Mouse (Mus musculus) C2C12 (cell line): ENCODE measurements around the gene Ncor1. TPM values are rescaled to one million over a fixed set of nuclear protein-coding genes. Genes with fewer than 3 reads are reported as not detected.

ENCODE experiments used
- H3K27me3 ChIP-seq: one replicate; pipeline ENCODE4 v1.6.1; 2011; ENCODE audit not compliant: control insufficient read depth, insufficient read depth, insufficient read length
- H3K36me3 ChIP-seq: one replicate; pipeline ENCODE4 v1.6.1; 2011; ENCODE audit not compliant: control insufficient read depth, insufficient read depth
- H3K4me3 ChIP-seq: one replicate; pipeline ENCODE4 v1.5.1; 2011; ENCODE audit warnings: mild to moderate bottlenecking, control low read depth; ENCODE audit not compliant: poor library complexity, insufficient read depth, severe bottlenecking
- H3K79me2 ChIP-seq: one replicate; pipeline ENCODE4 v1.6.1; 2011; ENCODE audit not compliant: control insufficient read depth, insufficient read depth
- H3K79me3 ChIP-seq: one replicate; pipeline ENCODE4 v1.6.1; 2011; ENCODE audit warnings: low read depth, control low read depth
- H3ac ChIP-seq: one replicate; pipeline ENCODE3; 2011; ENCODE audit warnings: low read depth; ENCODE audit not compliant: control insufficient read depth, insufficient read length
- CEBPB ChIP-seq: IDR thresholded peaks from one replicate; pipeline ENCODE4 v1.6.1; 2011; ENCODE audit warnings: low read depth, mild to moderate bottlenecking, control low read depth, moderate library complexity
- CTCF ChIP-seq: IDR thresholded peaks from one replicate; pipeline ENCODE4 v1.5.1; 2011; ENCODE audit not compliant: control insufficient read depth, insufficient read depth, insufficient read length
- FOSL1 ChIP-seq: IDR thresholded peaks from one replicate; pipeline ENCODE4 v1.8.0; 2011; ENCODE audit warnings: mild to moderate bottlenecking, low read length; ENCODE audit not compliant: poor library complexity, insufficient read depth, severe bottlenecking
- MAX ChIP-seq: IDR thresholded peaks from one replicate; pipeline ENCODE4 v1.6.1; 2011; ENCODE audit warnings: mild to moderate bottlenecking, control low read depth
- MYOD1 ChIP-seq: IDR thresholded peaks from one replicate; pipeline ENCODE4 v1.6.1; 2011; ENCODE audit warnings: low read depth; ENCODE audit not compliant: control insufficient read depth, insufficient read length
- MYOG ChIP-seq: IDR thresholded peaks from one replicate; pipeline ENCODE4 v1.6.1; 2011; ENCODE audit not compliant: control insufficient read depth, insufficient read length; ENCODE audit errors: extremely low read depth
- USF1 ChIP-seq: IDR thresholded peaks from one replicate; pipeline ENCODE4 v1.6.1; 2011; ENCODE audit warnings: low read depth, mild to moderate bottlenecking, control low read depth, moderate library complexity
- polyA plus RNA-seq: library from polyadenylated mRNA; unstranded; fragments of >200 nt; fragmentation: generic; extraction: Trizol; gene quantifications from one replicate; pipeline ENCODE4 v1.2.1, GENCODE M21; 2012; ENCODE audit warnings: missing spikeins

The Ncor1 gene
- polyA plus RNA-seq, 1 experiment, result 33.6 TPM

DNA sequence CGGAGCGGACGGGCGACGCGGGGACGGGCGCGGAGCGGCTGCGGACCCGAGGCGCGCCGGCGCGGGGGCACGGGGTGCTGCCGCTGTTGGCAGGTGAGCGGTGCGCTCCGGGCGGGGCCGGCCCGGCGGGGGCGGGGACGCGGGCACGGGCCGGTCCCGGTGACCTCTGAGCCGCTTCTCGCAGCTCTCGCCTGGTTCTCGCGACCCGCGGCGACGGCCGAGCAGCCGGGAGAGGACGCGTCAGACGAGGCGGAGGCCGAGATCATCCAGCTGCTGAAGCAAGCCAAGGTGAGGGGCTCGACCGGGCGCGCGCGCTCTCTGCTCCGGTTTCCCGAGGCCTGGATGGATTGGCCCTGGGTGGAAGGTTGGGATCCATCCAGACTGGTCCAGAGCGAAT, 176.7 kb downstream of the Ncor1 start:
- no peaks in the 10 kb centered on the region for H3K27me3 ChIP-seq
- H3K79me3 ChIP-seq, result peaks cover 7% of the 10 kb centered on the region
- H3K36me3 ChIP-seq, result peaks cover 38% of the 10 kb centered on the region
- H3ac ChIP-seq, result peak overlapping the region; percentile 88
- H3K4me3 ChIP-seq, result peak overlapping the region; percentile 68
- TF ChIP-seq USF1 (no peak), CTCF (no peak), FOSL1 (no peak), MYOD1 (no peak), CEBPB (no peak)
- peaks cover 21% of the 10 kb centered on the region for H3K79me2 ChIP-seq

GRCm38 (mm10) chr11:62280675-62281600, 177.4 kb downstream of the Ncor1 start, which contains the start of the genes Zswim7 and Ttc19:
TSS of gene Zswim7 (minus strand) at chr11:62281375.
TSS of gene Ttc19 (plus strand) at chr11:62281473.
- Histone ChIP-seq H3K79me2 (peaks cover 21% of the 10 kb centered on the region), H3K4me3 (peak within 1 kb of the TSS; percentile 68), H3K36me3 (peaks cover 31% of the 10 kb centered on the region), H3ac (peak within 1 kb of the TSS; percentile 88), H3K27me3 (no peaks in the 10 kb centered on the region), H3K79me3 (peaks cover 7% of the 10 kb centered on the region)
- no peak for TF ChIP-seq CTCF

DNA sequence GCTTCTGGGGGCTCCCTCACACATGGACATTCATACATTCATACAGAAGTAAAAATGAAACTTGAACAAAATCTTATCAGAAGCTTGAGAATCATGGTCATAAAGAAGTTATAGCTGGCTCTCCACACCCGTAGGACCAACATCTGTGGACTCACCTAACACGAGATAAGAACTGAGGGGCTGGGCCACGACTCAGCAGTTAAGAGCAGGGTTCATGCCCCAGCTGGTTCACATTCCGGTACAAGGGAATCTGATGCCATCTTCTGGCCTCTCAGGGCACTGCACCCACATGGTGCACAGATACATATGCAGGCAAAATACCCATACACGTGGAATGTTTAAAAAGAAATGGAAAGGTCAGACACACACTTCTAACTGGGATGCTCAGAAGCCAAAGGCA, 180.3 kb downstream of the Ncor1 start:
- H3ac ChIP-seq, result no peak overlapping the region
- H3K79me2 ChIP-seq, result peaks cover 15% of the 10 kb centered on the region
- H3K79me3 ChIP-seq, result peaks cover 7% of the 10 kb centered on the region
- peaks cover 6% of the 10 kb centered on the region for H3K36me3 ChIP-seq
- no peaks in the 10 kb centered on the region for H3K27me3 ChIP-seq
- H3K4me3 ChIP-seq, result no peak overlapping the region
- TF ChIP-seq MYOD1 (no peak), CTCF (peak; percentile 86), MAX (peak; percentile 42), MYOG (no peak)

GRCm38 (mm10) chr11:62277086-62277485, 181.3 kb downstream of the Ncor1 start:
- Histone ChIP-seq H3K27me3 (no peaks in the 10 kb centered on the region), H3K36me3 (no peaks in the 10 kb centered on the region), H3ac (no peak overlapping the region), H3K4me3 (no peak overlapping the region), H3K79me2 (peaks cover 6% of the 10 kb centered on the region), H3K79me3 (peaks cover 3% of the 10 kb centered on the region)
- TF ChIP-seq MAX (no peak), CTCF (no peak), MYOD1 (no peak), MYOG (no peak), FOSL1 (no peak), CEBPB (no peak), USF1 (no peak)

- no peak overlapping the region for H3ac ChIP-seq
- no peaks in the 10 kb centered on the region for H3K79me3 ChIP-seq
- H3K27me3 ChIP-seq, result no peaks in the 10 kb centered on the region
- no peak overlapping the region for H3K4me3 ChIP-seq
- peaks cover 21% of the 10 kb centered on the region for H3K36me3 ChIP-seq
- TF ChIP-seq CEBPB (no peak), CTCF (no peak), MYOD1 (no peak), MAX (no peak), FOSL1 (no peak), USF1 (no peak), MYOG (no peak)
- no peaks in the 10 kb centered on the region for H3K79me2 ChIP-seq
These were observed 187.5 kb downstream of the Ncor1 start for GRCm38 (mm10) chr11:62270851-62271250.

DNA sequence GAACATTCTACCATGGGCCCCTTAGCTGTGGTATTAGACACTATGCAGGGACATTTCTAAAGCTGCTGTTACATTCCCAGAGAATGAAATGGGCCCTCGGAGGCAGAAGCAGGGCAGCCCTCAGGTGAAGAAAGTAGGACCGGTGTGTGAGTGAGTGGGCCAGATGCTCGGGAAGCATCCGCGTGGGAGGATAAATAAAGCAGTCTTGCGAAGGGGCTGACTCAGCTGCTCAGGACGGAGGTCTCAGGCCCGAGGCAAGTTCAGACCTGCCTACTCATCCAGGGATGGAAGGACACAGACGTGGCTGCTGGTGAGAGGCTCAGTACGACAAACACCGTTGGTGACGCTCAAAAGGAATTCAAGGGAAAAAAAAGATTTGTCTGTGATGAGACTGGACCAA, 189.2 kb downstream of the Ncor1 start:
- no peak for TF ChIP-seq FOSL1
- no peak for TF ChIP-seq MAX
- TF ChIP-seq MYOG, result no peak
- no peak for TF ChIP-seq CTCF
- TF ChIP-seq MYOD1, result no peak
- no peak for TF ChIP-seq CEBPB
- no peak for TF ChIP-seq USF1
- Histone ChIP-seq H3K4me3 (no peak overlapping the region), H3K79me2 (no peaks in the 10 kb centered on the region), H3K79me3 (no peaks in the 10 kb centered on the region), H3K27me3 (no peaks in the 10 kb centered on the region), H3ac (no peak overlapping the region), H3K36me3 (peaks cover 25% of the 10 kb centered on the region)
